Comparison of ENCODE assay signal across 33 mouse cellular contexts in the genomic region with DNA sequence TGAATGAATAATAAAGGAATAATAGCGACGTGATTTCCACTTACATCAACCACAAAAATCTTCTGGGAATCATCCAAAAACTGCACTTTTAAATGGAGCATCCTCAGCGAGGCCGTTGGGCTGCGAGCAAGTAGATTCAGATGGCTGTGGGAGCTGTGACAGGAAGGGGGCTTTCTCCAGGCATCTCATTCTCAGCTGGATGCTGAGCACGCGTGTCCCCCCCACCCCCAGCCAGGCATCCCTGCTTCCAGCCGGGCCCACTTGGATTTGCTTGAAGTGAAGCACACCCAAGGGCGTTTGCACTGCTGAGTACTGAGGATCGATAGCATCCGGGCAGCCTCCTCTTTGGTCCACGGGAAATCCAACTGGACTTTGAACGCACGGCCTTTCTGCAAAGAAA. TPM values are rescaled to one million over a fixed set of nuclear protein-coding genes. Genes with fewer than 3 reads are reported as not detected.
DNase-seq lines count a peak whose midpoint lies in the region; ATAC-seq and TF ChIP-seq lines count a peak whose summit lies in the region.
"Had no signal": no experiment of that assay in that cellular context is flagged by ENCODE, and none has a peak within 500 bp of the region (broad histone marks: within the 10 kb centered on the region; RNA-seq: fewer than 3 reads in every experiment).

Gene Frmd7, minus strand, starts transcription at position 101 of the 400 bp plus-strand sequence.

- no peak for ATAC-seq in heart, embryonic 11.5 days (replicated peaks; ENCODE audit: insufficient number of reproducible peaks, low FRiP score, low TSS enrichment)
- ATAC-seq: activated CD4-positive, CD25-positive, alpha-beta regulatory T cell, adult 4 months; CD4-positive, CD25-positive, alpha-beta regulatory T cell, adult 4 months; forebrain, embryonic 14.5 days had no signal

- TF ChIP-seq POLR2A in olfactory bulb, adult 2 months (IDR thresholded peaks at IDR 0.05; ENCODE audit: insufficient read depth, low read depth, low read length) = no peak

- 32% methylated on average over 14 of the region's 14 CpGs for WGBS in olfactory bulb, adult 2 months
- 74% methylated on average over 14 of the region's 14 CpGs for WGBS in heart, embryonic 11.5 days (ENCODE audit: insufficient replicate concordance)

- no peak within 1 kb of the TSS for H3K4me2 ChIP-seq in heart, embryonic 11.5 days
- H3K4me2 ChIP-seq: embryonic facial prominence, embryonic 12.5 days; embryonic facial prominence, embryonic 15.5 days; hindbrain, embryonic 12.5 days; hindbrain, embryonic 15.5 days had no signal

- H3K36me3 ChIP-seq in heart, embryonic 11.5 days (ENCODE audit: control insufficient read depth, insufficient read depth, low read length) = no peaks in the 10 kb centered on the region
- H3K36me3 ChIP-seq: embryonic facial prominence, embryonic 12.5 days; embryonic facial prominence, embryonic 15.5 days; heart, embryonic 10.5 days; hindbrain, embryonic 12.5 days; hindbrain, embryonic 15.5 days had no signal

- no peaks in the 10 kb centered on the region for H3K9me3 ChIP-seq in heart, embryonic 11.5 days (replicated peaks; ENCODE audit: control insufficient read depth, low read length)
- H3K9me3 ChIP-seq: embryonic facial prominence, embryonic 12.5 days; embryonic facial prominence, embryonic 15.5 days; heart, embryonic 10.5 days; hindbrain, embryonic 12.5 days; hindbrain, embryonic 15.5 days had no signal

- no peak within 1 kb of the TSS for H3K27ac ChIP-seq in layer of hippocampus, adult 2 months
- H3K27ac ChIP-seq in olfactory bulb, adult 2 months (ENCODE audit: insufficient read depth, low read depth, low read length) = peak within 1 kb of the TSS; percentile 90
- no peak within 1 kb of the TSS for H3K27ac ChIP-seq in heart, embryonic 11.5 days (ENCODE audit: low read depth, low read length)
- H3K27ac ChIP-seq: embryonic facial prominence, embryonic 12.5 days; embryonic facial prominence, embryonic 15.5 days; heart, adult 2 months; heart, embryonic 10.5 days; hindbrain, embryonic 12.5 days; hindbrain, embryonic 15.5 days had no signal

- H3K4me1 ChIP-seq in olfactory bulb, adult 2 months (ENCODE audit: control insufficient read depth, insufficient read depth, low read length) = no peaks in the 10 kb centered on the region
- no peaks in the 10 kb centered on the region for H3K4me1 ChIP-seq in heart, embryonic 11.5 days (ENCODE audit: control insufficient read depth, insufficient read depth, low read length)
- H3K4me1 ChIP-seq: embryonic facial prominence, embryonic 12.5 days; embryonic facial prominence, embryonic 15.5 days; heart, embryonic 10.5 days; hindbrain, embryonic 12.5 days; hindbrain, embryonic 15.5 days had no signal

- no peak for DNase-seq in layer of hippocampus, adult 2 months (ENCODE audit: low spot score in 2 of 2)
- DNase-seq in layer of hippocampus, postnatal 36 days = no peak
- peak; percentile 1 for DNase-seq in right cerebral cortex, postnatal 4 days
- DNase-seq in right cerebral cortex, postnatal 36 days (ENCODE audit: low spot score in 2 of 2) = no peak
- peak; percentile 7 for DNase-seq in brain, adult 2 months (ENCODE audit: low read depth, low spot score)
- DNase-seq: adrenal gland, adult 8-10 months; adrenal gland, postnatal 25 days; cerebellum, adult 11 months; cerebellum, adult 2 months; cerebellum, adult 9-11 months; cerebellum, postnatal 25 days; gastrocnemius, postnatal 36 days; heart, adult 2 months had no signal

- 0 out of 2 replicates have a peak within 1 kb of the TSS, but pooled peaks have one; percentile 13 for H3K4me3 ChIP-seq in layer of hippocampus, adult 2 months
- H3K4me3 ChIP-seq in olfactory bulb, adult 2 months (ENCODE audit: insufficient read depth, low read depth, low read length) = peak within 1 kb of the TSS; percentile 43
- no peak within 1 kb of the TSS for H3K4me3 ChIP-seq in heart, embryonic 11.5 days (ENCODE audit: low read depth, low read length)
- H3K4me3 ChIP-seq: embryonic facial prominence, embryonic 12.5 days; embryonic facial prominence, embryonic 15.5 days; heart, adult 2 months; heart, embryonic 10.5 days; hindbrain, embryonic 12.5 days; hindbrain, embryonic 15.5 days had no signal

- H3K27me3 ChIP-seq in heart, embryonic 11.5 days (ENCODE audit: control insufficient read depth, insufficient read depth, low read length) = no peaks in the 10 kb centered on the region
- H3K27me3 ChIP-seq: embryonic facial prominence, embryonic 12.5 days; embryonic facial prominence, embryonic 15.5 days; hindbrain, embryonic 12.5 days; hindbrain, embryonic 15.5 days had no signal

- no peak within 1 kb of the TSS for H3K9ac ChIP-seq in heart, embryonic 11.5 days (ENCODE audit: low read depth, low read length)
- H3K9ac ChIP-seq: embryonic facial prominence, embryonic 12.5 days; embryonic facial prominence, embryonic 15.5 days; hindbrain, embryonic 12.5 days; hindbrain, embryonic 15.5 days had no signal

- TF ChIP-seq CTCF in layer of hippocampus, adult 2 months (conservative IDR thresholded peaks at IDR 0.05) = no peak
- TF ChIP-seq CTCF in olfactory bulb, adult 2 months (IDR thresholded peaks at IDR 0.05; ENCODE audit: insufficient read depth, low read depth, low read length) = no peak

RNA-seq across cellular contexts. Expression of gene Frmd7, which starts in this region (rescaled TPM):
- 1 to 10 TPM; 1.9 to 3.2 TPM for total RNA-seq in layer of hippocampus, adult 2 months (2021)
- 1 to 10 TPM; 2.3 to 2.8 TPM for total RNA-seq in layer of hippocampus, postnatal 36 days (2021)
- polyA plus RNA-seq in olfactory bulb, adult 2 months (2012; ENCODE audit: insufficient read depth, insufficient read length, low replicate concordance, missing spikeins) = 193 TPM in 1 of 2 replicates, not detected in the other
- 0.24 TPM in 1 of 2 replicates, not detected in the other for polyA plus RNA-seq in heart, embryonic 11.5 days (2014; fragmentation: Nextera tagmentation; extraction: Ambion mirVana)
- total RNA-seq: adrenal gland, postnatal 25 days; common myeloid progenitor, adult 5-6 weeks; granulocyte monocyte progenitor cell, adult 5-6 weeks; heart, postnatal 25 days; hematopoietic stem cell, adult 5-6 weeks; MEL had no signal
- polyA plus RNA-seq: C2C12; forebrain, embryonic 11.5 days; heart, embryonic 14.5 days; heart, postnatal 0 days; hindbrain, embryonic 12.5 days; intestine, embryonic 14.5 days had no signal

Comparison
In these comparisons a context has a peak if more than half of its experiments do, and no peak if none do; other contexts are left out.
1. RNA of gene Frmd7 (polyA plus RNA-seq): 193 TPM in olfactory bulb, adult 2 months; 0.24 TPM in heart, embryonic 11.5 days; every median in the first group is over 10 times any median in the second.
2. DNase-seq: peak in right cerebral cortex, postnatal 4 days (single experiment) and brain, adult 2 months (single experiment); none in layer of hippocampus, adult 2 months (0 of 2), layer of hippocampus, postnatal 36 days (0 of 2) and right cerebral cortex, postnatal 36 days (0 of 2).